Mouse (Mus musculus) right cerebral cortex, adult 2 months (tissue): ENCODE measurements at regions not wholly inside any gene's neighbourhood (a gene's known extent, or its start where the extent isn't known, plus 50 kb on each side); places are given as distances from the start of the nearest gene placed in this dataset.

ENCODE experiments used
- DNase-seq, 2 experiments: peaks; one replicate each; pipeline ENCODE4 v3.0.0; 2021 to 2022; ENCODE audit warnings: low spot score in 2 of 2

GRCm38 (mm10) chr3:124986930-124987329 is 406.0 kb upstream of the 1700003H04Rik start:
- no peak for DNase-seq

GRCm38 (mm10) chr3:124986515-124986914 is 405.6 kb upstream of the 1700003H04Rik start:
- no peak for DNase-seq

- DNase-seq = no peak
Measured at GRCm38 (mm10) chr3:124985428-124985827, 404.5 kb upstream of the 1700003H04Rik start.

DNA sequence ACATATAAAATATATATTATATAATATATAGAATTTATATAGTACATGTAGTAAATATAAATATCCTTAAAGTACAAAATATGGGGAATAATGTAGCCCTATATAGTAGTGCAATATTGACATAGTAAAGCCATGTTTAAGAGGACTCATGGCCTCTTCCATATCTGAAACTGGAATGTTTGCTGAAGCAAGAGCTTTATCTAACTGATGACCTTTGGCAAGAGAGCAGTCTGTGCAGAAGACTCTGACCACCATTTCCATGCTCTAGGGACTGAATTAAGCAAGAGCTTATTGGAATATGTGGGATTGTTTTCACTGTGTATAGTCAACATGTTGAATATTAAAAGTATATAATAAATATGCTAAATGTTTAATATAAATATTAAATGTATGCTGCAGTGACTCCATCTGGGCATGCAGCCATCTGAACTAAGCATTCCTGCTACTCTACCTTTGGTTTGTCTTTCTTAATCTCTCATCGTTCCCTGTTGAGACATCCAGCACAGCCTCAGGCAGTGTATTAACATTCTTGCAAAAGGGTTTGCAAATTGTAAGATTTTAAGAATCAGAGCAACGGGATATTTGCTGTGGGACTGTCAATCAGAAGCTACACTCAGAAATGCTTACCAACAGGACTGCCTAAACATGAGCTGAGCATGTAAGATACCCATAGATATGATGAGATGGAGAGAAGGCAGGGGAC is 354.4 kb upstream of the 1700003H04Rik start:
- DNase-seq = no peak

GRCm38 (mm10) chr3:124932655-124933054 is 351.8 kb upstream of the 1700003H04Rik start:
- DNase-seq = no peak

- DNase-seq = peak; percentile 4 to 6
Measured at GRCm38 (mm10) chr3:124930773-124931607, 350.1 kb upstream of the 1700003H04Rik start.

DNA sequence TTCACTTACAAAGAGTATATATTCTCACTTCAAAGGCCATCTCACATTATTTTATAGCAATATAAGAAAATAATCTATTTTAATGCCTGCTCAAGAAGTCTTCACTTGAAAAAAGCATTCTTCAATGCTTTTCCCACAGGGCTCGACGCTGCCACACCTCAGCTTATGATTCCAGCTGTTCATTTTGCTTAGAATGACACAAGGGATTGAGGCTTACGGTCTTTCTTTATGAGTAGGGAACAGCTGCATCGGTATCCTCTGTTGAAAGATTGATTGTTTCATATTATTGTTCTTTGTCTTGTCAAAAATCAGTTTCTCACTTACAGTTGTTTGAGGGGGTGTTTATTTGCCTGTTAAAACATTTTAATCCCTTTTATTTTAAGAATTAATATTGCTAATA is 328.0 kb upstream of the 1700003H04Rik start:
- no peak for DNase-seq
